Mouse (Mus musculus) activated CD4-positive, CD25-positive, alpha-beta regulatory T cell, adult 4 months (primary cell): ENCODE results near the gene Cdk10. TPM values are rescaled to one million over a fixed set of nuclear protein-coding genes. Genes with fewer than 3 reads are reported as not detected.
"Not testable (repeated sequence)": the region's sequence is repeated elsewhere in the genome, so short reads cannot be mapped to it uniquely, and the experiment has no call there.

Experiments used
- ATAC-seq: one replicate; pipeline ENCODE4 v1.8.0; 2017
- polyA plus RNA-seq, 2 experiments: library from polyadenylated mRNA; unstranded; fragments of 100-300 nt; shearing (Covaris generic); gene quantifications; one replicate each; pipeline ENCODE4 v1.2.1; 2017

Cdk10 gene
- 10 to 100 TPM; 12.0 to 21.3 TPM for polyA plus RNA-seq

GRCm38 (mm10) chr8:123224278-123225266 lies at the start of gene Cdk10:
Cdk10 (plus strand) TSS chr8:123224842.
- peak; percentile 76 for ATAC-seq

GRCm38 (mm10) chr8:123181391-123181790 lies 43.3 kb upstream of the Cdk10 start:
- ATAC-seq, result no peak

- no peak for ATAC-seq
These were observed 38.9 kb upstream of the Cdk10 start, which contains the start of gene Dpep1 for GRCm38 (mm10) chr8:123185566-123186409. Dpep1 (plus strand) TSS chr8:123186242.

GRCm38 (mm10) chr8:123188006-123188405 lies 36.6 kb upstream of the Cdk10 start:
- no peak for ATAC-seq

GRCm38 (mm10) chr8:123188841-123189240 lies 35.8 kb upstream of the Cdk10 start:
- ATAC-seq, result no peak

- ATAC-seq, result no peak
These were observed 34.0 kb upstream of the Cdk10 start for GRCm38 (mm10) chr8:123190678-123191077.

GRCm38 (mm10) chr8:123191908-123192307 lies 32.7 kb upstream of the Cdk10 start:
- ATAC-seq, result no peak

- ATAC-seq, result no peak
These were observed 30.9 kb upstream of the Cdk10 start for GRCm38 (mm10) chr8:123193771-123194170.

GRCm38 (mm10) chr8:123197016-123197415 lies 27.6 kb upstream of the Cdk10 start:
- ATAC-seq, result not testable (repeated sequence)

- no peak for ATAC-seq
These were observed 24.8 kb upstream of the Cdk10 start for GRCm38 (mm10) chr8:123199864-123200263.

GRCm38 (mm10) chr8:123202288-123202687 lies 22.4 kb upstream of the Cdk10 start:
- ATAC-seq, result no peak

GRCm38 (mm10) chr8:123203571-123203970 lies 21.1 kb upstream of the Cdk10 start:
- peak; percentile 88 for ATAC-seq

GRCm38 (mm10) chr8:123211876-123212275 lies 12.8 kb upstream of the Cdk10 start:
- ATAC-seq, result no peak

GRCm38 (mm10) chr8:123212321-123213117 lies 12.1 kb upstream of the Cdk10 start, which contains the start of the genes Chmp1a and Spata33:
Chmp1a (minus strand) TSS chr8:123212763.
Spata33 (plus strand) TSS chr8:123212832.
- peak; percentile 89 for ATAC-seq

GRCm38 (mm10) chr8:123213118-123213772 lies 11.4 kb upstream of the Cdk10 start:
- ATAC-seq, result no peak

- ATAC-seq, result no peak
These were observed 9.2 kb upstream of the Cdk10 start for GRCm38 (mm10) chr8:123215430-123215829.

GRCm38 (mm10) chr8:123220917-123221316 lies 3.7 kb upstream of the Cdk10 start:
- no peak for ATAC-seq

- no peak for ATAC-seq
These were observed 3.8 kb downstream of the Cdk10 start for GRCm38 (mm10) chr8:123228416-123228815.

GRCm38 (mm10) chr8:123230326-123230725 lies 5.7 kb downstream of the Cdk10 start:
- ATAC-seq, result not testable (repeated sequence)

- no peak for ATAC-seq
These were observed 7.1 kb downstream of the Cdk10 start for GRCm38 (mm10) chr8:123231742-123232141.

- no peak for ATAC-seq
These were observed 7.9 kb downstream of the Cdk10 start for GRCm38 (mm10) chr8:123232553-123232952.
